Mouse (Mus musculus): ENCODE measurements around the gene Cpsf3. TPM values are rescaled to one million over a fixed set of nuclear protein-coding genes. Genes with fewer than 3 reads are reported as not detected.

The Cpsf3 gene
- polyA plus RNA-seq, 1 experiment from 2014 or later = 123 TPM

GRCm38 (mm10) chr12:21288716-21289395, 3.7 kb downstream of the Cpsf3 start:
- no peak overlapping the region for H3K4me2 ChIP-seq (replicated peaks; ENCODE audit: low read depth, low read length)
- no peak overlapping the region for H3K9ac ChIP-seq (replicated peaks; ENCODE audit: low read length)
- WGBS = 89% methylated on average over 3 of the region's 3 CpGs
- H3K4me1 ChIP-seq (ENCODE audit: insufficient read depth, low read length) = peaks cover 12% of the 10 kb centered on the region
- ATAC-seq (ENCODE audit: low FRiP score, low TSS enrichment) = no peak
- H3K36me3 ChIP-seq (ENCODE audit: insufficient read depth, low read length) = peaks cover 31% of the 10 kb centered on the region
- no peak overlapping the region for H3K4me3 ChIP-seq (ENCODE audit: low read length)
- no peaks in the 10 kb centered on the region for H3K9me3 ChIP-seq (ENCODE audit: low read length)
- no peaks in the 10 kb centered on the region for H3K27me3 ChIP-seq (ENCODE audit: insufficient read depth, low read length)
- H3K27ac ChIP-seq (ENCODE audit: low read length) = no peak overlapping the region

- Histone ChIP-seq H3K4me1 (ENCODE audit: insufficient read depth, low read length) (peaks cover 12% of the 10 kb centered on the region), H3K36me3 (ENCODE audit: insufficient read depth, low read length) (peaks cover 39% of the 10 kb centered on the region), H3K9me3 (ENCODE audit: low read length) (no peaks in the 10 kb centered on the region), H3K27ac (ENCODE audit: low read length) (no peak overlapping the region), H3K9ac (replicated peaks; ENCODE audit: low read length) (no peak overlapping the region), H3K4me3 (ENCODE audit: low read length) (no peak overlapping the region), H3K4me2 (replicated peaks; ENCODE audit: low read depth, low read length) (no peak overlapping the region), H3K27me3 (ENCODE audit: insufficient read depth, low read length) (no peaks in the 10 kb centered on the region)
- 85% methylated on average over 6 of the region's 6 CpGs for WGBS
- no peak for ATAC-seq (ENCODE audit: low FRiP score, low TSS enrichment)
Observed at GRCm38 (mm10) chr12:21289651-21290050, 4.5 kb downstream of the Cpsf3 start.

- Histone ChIP-seq H3K27ac (ENCODE audit: low read length) (no peak overlapping the region), H3K27me3 (ENCODE audit: insufficient read depth, low read length) (no peaks in the 10 kb centered on the region), H3K4me2 (replicated peaks; ENCODE audit: low read depth, low read length) (no peak overlapping the region), H3K4me1 (ENCODE audit: insufficient read depth, low read length) (no peaks in the 10 kb centered on the region), H3K9me3 (ENCODE audit: low read length) (no peaks in the 10 kb centered on the region), H3K36me3 (ENCODE audit: insufficient read depth, low read length) (peaks cover 67% of the 10 kb centered on the region), H3K4me3 (ENCODE audit: low read length) (no peak overlapping the region), H3K9ac (replicated peaks; ENCODE audit: low read length) (no peak overlapping the region)
- ATAC-seq (ENCODE audit: low FRiP score, low TSS enrichment) = no peak
- WGBS = 96% methylated on average over 11 of the region's 11 CpGs
Observed at GRCm38 (mm10) chr12:21298856-21299255, 13.7 kb downstream of the Cpsf3 start.

- WGBS = 90% methylated on average over 7 of the region's 7 CpGs
- no peak for ATAC-seq (ENCODE audit: low FRiP score, low TSS enrichment)
- Histone ChIP-seq H3K4me3 (ENCODE audit: low read length) (no peak overlapping the region), H3K27me3 (ENCODE audit: insufficient read depth, low read length) (no peaks in the 10 kb centered on the region), H3K4me1 (ENCODE audit: insufficient read depth, low read length) (no peaks in the 10 kb centered on the region), H3K4me2 (replicated peaks; ENCODE audit: low read depth, low read length) (no peak overlapping the region), H3K9me3 (ENCODE audit: low read length) (no peaks in the 10 kb centered on the region), H3K36me3 (ENCODE audit: insufficient read depth, low read length) (peaks cover 69% of the 10 kb centered on the region), H3K9ac (replicated peaks; ENCODE audit: low read length) (no peak overlapping the region), H3K27ac (ENCODE audit: low read length) (no peak overlapping the region; the same call in 1 of the 2 replicates)
Observed at GRCm38 (mm10) chr12:21301324-21301723, 16.1 kb downstream of the Cpsf3 start.

GRCm38 (mm10) chr12:21301932-21302331, 16.7 kb downstream of the Cpsf3 start:
- no peaks in the 10 kb centered on the region for H3K27me3 ChIP-seq (ENCODE audit: insufficient read depth, low read length)
- no peak overlapping the region for H3K4me2 ChIP-seq (replicated peaks; ENCODE audit: low read depth, low read length)
- H3K27ac ChIP-seq (ENCODE audit: low read length) = peak overlapping the region; percentile 79
- peak; percentile 83 for ATAC-seq (ENCODE audit: low FRiP score, low TSS enrichment)
- no peaks in the 10 kb centered on the region for H3K9me3 ChIP-seq (ENCODE audit: low read length)
- WGBS = 76% methylated on average over 8 of the region's 8 CpGs
- H3K4me1 ChIP-seq (ENCODE audit: insufficient read depth, low read length) = no peaks in the 10 kb centered on the region
- H3K4me3 ChIP-seq (ENCODE audit: low read length) = no peak overlapping the region
- no peak overlapping the region for H3K9ac ChIP-seq (replicated peaks; ENCODE audit: low read length)
- H3K36me3 ChIP-seq (ENCODE audit: insufficient read depth, low read length) = peaks cover 69% of the 10 kb centered on the region

- H3K4me1 ChIP-seq (ENCODE audit: insufficient read depth, low read length) = no peaks in the 10 kb centered on the region
- no peaks in the 10 kb centered on the region for H3K27me3 ChIP-seq (ENCODE audit: insufficient read depth, low read length)
- no peak overlapping the region for H3K9ac ChIP-seq (replicated peaks; ENCODE audit: low read length)
- H3K36me3 ChIP-seq (ENCODE audit: insufficient read depth, low read length) = peaks cover 68% of the 10 kb centered on the region
- peak; percentile 87 for ATAC-seq (ENCODE audit: low FRiP score, low TSS enrichment)
- no peaks in the 10 kb centered on the region for H3K9me3 ChIP-seq (ENCODE audit: low read length)
- H3K4me3 ChIP-seq (ENCODE audit: low read length) = no peak overlapping the region
- WGBS = 81% methylated on average over 5 of the region's 5 CpGs
- no peak overlapping the region for H3K4me2 ChIP-seq (replicated peaks; ENCODE audit: low read depth, low read length)
- peak overlapping the region; percentile 79 for H3K27ac ChIP-seq (ENCODE audit: low read length)
Observed at GRCm38 (mm10) chr12:21302361-21302783, 17.2 kb downstream of the Cpsf3 start.

GRCm38 (mm10) chr12:21305741-21306140, 20.6 kb downstream of the Cpsf3 start:
- Histone ChIP-seq H3K27ac (ENCODE audit: low read length) (no peak overlapping the region), H3K27me3 (ENCODE audit: insufficient read depth, low read length) (no peaks in the 10 kb centered on the region), H3K9ac (replicated peaks; ENCODE audit: low read length) (no peak overlapping the region), H3K9me3 (ENCODE audit: low read length) (no peaks in the 10 kb centered on the region), H3K4me3 (ENCODE audit: low read length) (no peak overlapping the region), H3K36me3 (ENCODE audit: insufficient read depth, low read length) (peaks cover 79% of the 10 kb centered on the region), H3K4me2 (replicated peaks; ENCODE audit: low read depth, low read length) (no peak overlapping the region), H3K4me1 (ENCODE audit: insufficient read depth, low read length) (no peaks in the 10 kb centered on the region)
- ATAC-seq (ENCODE audit: low FRiP score, low TSS enrichment) = no peak
- WGBS = 90% methylated on average over 4 of the region's 4 CpGs

- Histone ChIP-seq H3K9me3 (ENCODE audit: low read length) (no peaks in the 10 kb centered on the region), H3K27ac (ENCODE audit: low read length) (no peak overlapping the region), H3K36me3 (ENCODE audit: insufficient read depth, low read length) (peaks cover 76% of the 10 kb centered on the region), H3K4me2 (replicated peaks; ENCODE audit: low read depth, low read length) (no peak overlapping the region), H3K27me3 (ENCODE audit: insufficient read depth, low read length) (no peaks in the 10 kb centered on the region), H3K4me1 (ENCODE audit: insufficient read depth, low read length) (no peaks in the 10 kb centered on the region), H3K9ac (replicated peaks; ENCODE audit: low read length) (no peak overlapping the region), H3K4me3 (ENCODE audit: low read length) (no peak overlapping the region)
- no peak for ATAC-seq (ENCODE audit: low FRiP score, low TSS enrichment)
- 63% methylated on average over 4 of the region's 4 CpGs for WGBS
Observed at GRCm38 (mm10) chr12:21306721-21307120, 21.5 kb downstream of the Cpsf3 start.

GRCm38 (mm10) chr12:21312201-21312600, 27.0 kb downstream of the Cpsf3 start:
- Histone ChIP-seq H3K4me2 (replicated peaks; ENCODE audit: low read depth, low read length) (no peak overlapping the region), H3K4me1 (ENCODE audit: insufficient read depth, low read length) (peaks cover 4% of the 10 kb centered on the region; the same call in 1 of the 2 replicates), H3K9me3 (ENCODE audit: low read length) (no peaks in the 10 kb centered on the region), H3K27me3 (ENCODE audit: insufficient read depth, low read length) (no peaks in the 10 kb centered on the region), H3K36me3 (ENCODE audit: insufficient read depth, low read length) (peaks cover 55% of the 10 kb centered on the region), H3K27ac (ENCODE audit: low read length) (no peak overlapping the region), H3K4me3 (ENCODE audit: low read length) (no peak overlapping the region), H3K9ac (replicated peaks; ENCODE audit: low read length) (no peak overlapping the region)
- 79% methylated on average over 5 of the region's 5 CpGs for WGBS
- ATAC-seq (ENCODE audit: low FRiP score, low TSS enrichment) = no peak
